Mouse (Mus musculus): ENCODE measurements at regions not wholly inside any gene's neighbourhood (a gene's known extent, or its start where the extent isn't known, plus 50 kb on each side); places are given as distances from the start of the nearest gene placed in this dataset.

- TF ChIP-seq CTCF (IDR thresholded peaks at IDR 0.05; ENCODE audit: low read depth) (no peak), EP300 (optimal IDR thresholded peaks at IDR 0.05) (no peak)
These were observed 70.4 kb upstream of the Il12b start for GRCm38 (mm10) chr11:44329503-44329902.
